Mouse (Mus musculus) MEL (cell line): ENCODE data around the gene Itpkc. TPM values are rescaled to one million over a fixed set of nuclear protein-coding genes. Genes with fewer than 3 reads are reported as not detected.

ENCODE experiments used
- DNase-seq: peaks from one replicate; pipeline ENCODE4 v3.0.0; 2011; ENCODE audit warnings: low read depth, low spot score
- H3K27ac ChIP-seq: 2 replicates; pipeline ENCODE4 v1.5.1; 2012; ENCODE audit warnings: low read depth, mild to moderate bottlenecking, control low read depth, low read length, moderate library complexity; ENCODE audit not compliant: control insufficient read depth
- H3K27me3 ChIP-seq, 2 experiments: fragments of 150-350 bp in 1 of 2; sonication (generic) in 1 of 2; 2 replicates each; pipeline ENCODE4 v1.6.1; 2012; ENCODE audit warnings: low read length in 2 of 2, mild to moderate bottlenecking in 2 of 2, improper control_type of control experiment in 1 of 2, moderate library complexity in 1 of 2; ENCODE audit not compliant: insufficient read depth in 2 of 2, control insufficient read depth in 1 of 2
- H3K36me3 ChIP-seq, 2 experiments: 2 replicates each; pipeline ENCODE4 v1.6.1; 2012 to 2014; ENCODE audit warnings: low read length in 2 of 2, improper control_type of control experiment in 1 of 2, inconsistent platforms in 1 of 2, mild to moderate bottlenecking in 1 of 2; ENCODE audit not compliant: insufficient read depth in 2 of 2, control insufficient read depth in 1 of 2
- H3K4me1 ChIP-seq, 2 experiments: fragments of 150-350 bp in 1 of 2; sonication (generic) in 1 of 2; 2 replicates each; pipeline ENCODE4 v1.6.1; 2012; ENCODE audit warnings: low read length in 2 of 2, improper control_type of control experiment in 1 of 2, mild to moderate bottlenecking in 1 of 2; ENCODE audit not compliant: insufficient read depth in 2 of 2, control insufficient read depth in 1 of 2
- H3K4me3 ChIP-seq, 2 experiments: fragments of 150-350 bp in 1 of 2; sonication (generic) in 1 of 2; 2 replicates each; pipeline ENCODE4 v1.5.1; 2012; ENCODE audit warnings: low read depth in 2 of 2, low read length in 2 of 2, mild to moderate bottlenecking in 2 of 2, moderate library complexity in 2 of 2, control low read depth in 1 of 2, improper control_type of control experiment in 1 of 2; ENCODE audit not compliant: control insufficient read depth in 1 of 2, insufficient read depth in 1 of 2
- H3K79me2 ChIP-seq: 2 replicates; pipeline ENCODE4 v1.6.1; 2012; ENCODE audit warnings: mild to moderate bottlenecking, low read length, moderate library complexity; ENCODE audit not compliant: control insufficient read depth, poor library complexity, insufficient read depth
- H3K9ac ChIP-seq: 2 replicates; pipeline ENCODE4 v1.6.1; 2012; ENCODE audit warnings: low read depth, mild to moderate bottlenecking, control low read depth, low read length, moderate library complexity; ENCODE audit not compliant: control insufficient read depth, poor library complexity, severe bottlenecking
- H3K9me3 ChIP-seq: fragments of 150-350 bp; sonication (generic); replicated peaks from 2 replicates; pipeline ENCODE4 v1.6.1; 2012; ENCODE audit warnings: mild to moderate bottlenecking, low read length, improper control_type of control experiment, moderate library complexity; ENCODE audit not compliant: insufficient read depth
- BHLHE40 ChIP-seq: IDR thresholded peaks from 2 replicates; pipeline ENCODE4 v1.6.1; 2012; ENCODE audit warnings: low read depth, mild to moderate bottlenecking, inconsistent platforms, low read length, improper control_type of control experiment, borderline replicate concordance
- CHD1 ChIP-seq: IDR thresholded peaks from 2 replicates; pipeline ENCODE4 v1.6.1; 2012; ENCODE audit warnings: low read depth, mild to moderate bottlenecking, inconsistent platforms, low read length, improper control_type of control experiment
- CTCF ChIP-seq, 3 experiments: IDR thresholded peaks in 2 of 3; conservative IDR thresholded peaks in 1 of 3; 2 replicates each; pipeline ENCODE4 v1.5.1; 2011 to 2012; ENCODE audit warnings: low read length in 3 of 3, low read depth in 2 of 3, mild to moderate bottlenecking in 2 of 3, improper control_type of control experiment in 1 of 3, inconsistent platforms in 1 of 3, mixed read lengths in 1 of 3, moderate library complexity in 1 of 3; ENCODE audit not compliant: control insufficient read depth in 1 of 3, insufficient read depth in 1 of 3, poor library complexity in 1 of 3, severe bottlenecking in 1 of 3
- E2F4 ChIP-seq: IDR thresholded peaks from 2 replicates; pipeline ENCODE4 v1.6.1; 2011; ENCODE audit warnings: low read depth, low read length, improper control_type of control experiment, borderline replicate concordance
- ELF1 ChIP-seq: IDR thresholded peaks from 2 replicates; pipeline ENCODE4 v1.6.1; 2014; ENCODE audit warnings: low read depth, mild to moderate bottlenecking, inconsistent platforms, low read length, improper control_type of control experiment, moderate library complexity
- ETS1 ChIP-seq: IDR thresholded peaks from 2 replicates; pipeline ENCODE4 v1.6.1; 2012; ENCODE audit warnings: low read depth, mild to moderate bottlenecking, inconsistent platforms, low read length, improper control_type of control experiment, moderate library complexity
- GATA1 ChIP-seq: IDR thresholded peaks from 2 replicates; pipeline ENCODE4 v1.6.1; 2011; ENCODE audit warnings: low read depth, low read length, improper control_type of control experiment
- HCFC1 ChIP-seq: IDR thresholded peaks from 2 replicates; pipeline ENCODE4 v1.6.1; 2012; ENCODE audit warnings: low read depth, mild to moderate bottlenecking, inconsistent platforms, low read length, improper control_type of control experiment, moderate library complexity
- JUND ChIP-seq: IDR thresholded peaks from 2 replicates; pipeline ENCODE4 v1.6.1; 2011; ENCODE audit warnings: low read depth, mild to moderate bottlenecking, improper control_type of control experiment, low read length
- KAT2A ChIP-seq: conservative IDR thresholded peaks from 2 replicates; pipeline ENCODE4 v1.6.1; 2012; ENCODE audit warnings: low read depth, low read length, improper control_type of control experiment, inconsistent platforms
- MAX ChIP-seq: IDR thresholded peaks from 2 replicates; pipeline ENCODE4 v1.6.1; 2011; ENCODE audit warnings: low read length, improper control_type of control experiment
- MAZ ChIP-seq: IDR thresholded peaks from 2 replicates; pipeline ENCODE4 v1.6.1; 2012; ENCODE audit warnings: low read depth, mild to moderate bottlenecking, inconsistent platforms, low read length, improper control_type of control experiment
- MEF2A ChIP-seq: IDR thresholded peaks from 2 replicates; pipeline ENCODE4 v1.6.1; 2014; ENCODE audit warnings: low read depth, mild to moderate bottlenecking, inconsistent platforms, low read length, improper control_type of control experiment; ENCODE audit not compliant: poor library complexity, insufficient replicate concordance, severe bottlenecking; ENCODE audit errors: extremely low read depth
- MXI1 ChIP-seq: IDR thresholded peaks from 2 replicates; pipeline ENCODE4 v1.6.1; 2011; ENCODE audit warnings: mild to moderate bottlenecking, low read depth, low read length, improper control_type of control experiment
- MYB ChIP-seq: IDR thresholded peaks from 2 replicates; pipeline ENCODE4 v1.6.1; 2011; ENCODE audit warnings: mild to moderate bottlenecking, low read depth, low read length, improper control_type of control experiment
- MYC ChIP-seq: IDR thresholded peaks from 2 replicates; pipeline ENCODE4 v1.6.1; 2011; ENCODE audit warnings: low read depth, mild to moderate bottlenecking, low read length, improper control_type of control experiment, moderate library complexity
- NELFE ChIP-seq: IDR thresholded peaks from 2 replicates; pipeline ENCODE4 v1.6.1; 2011; ENCODE audit warnings: low read depth, low read length, improper control_type of control experiment
- NRF1 ChIP-seq: IDR thresholded peaks from 2 replicates; pipeline ENCODE4 v1.6.1; 2014; ENCODE audit warnings: low read depth, mild to moderate bottlenecking, inconsistent platforms, low read length, improper control_type of control experiment, moderate library complexity; ENCODE audit not compliant: poor library complexity, insufficient read depth, severe bottlenecking
- POLR2A ChIP-seq, 2 experiments: IDR thresholded peaks; 2 replicates each; pipeline ENCODE4 v1.6.1; 2011 to 2012; ENCODE audit warnings: low read length in 2 of 2, mild to moderate bottlenecking in 2 of 2, control low read depth in 1 of 2, improper control_type of control experiment in 1 of 2, low read depth in 1 of 2, moderate library complexity in 1 of 2; ENCODE audit not compliant: control insufficient read depth in 1 of 2, insufficient read depth in 1 of 2, poor library complexity in 1 of 2
- POLR2AphosphoS2 ChIP-seq: IDR thresholded peaks from 2 replicates; pipeline ENCODE4 v1.6.1; 2011; ENCODE audit warnings: low read length, improper control_type of control experiment
- POLR2AphosphoS5 ChIP-seq: IDR thresholded peaks from 2 replicates; pipeline ENCODE4 v1.6.1; 2012; ENCODE audit warnings: low read depth, borderline replicate concordance, mild to moderate bottlenecking, inconsistent platforms, low read length, moderate library complexity, mixed read lengths
- SMC3 ChIP-seq: IDR thresholded peaks from 2 replicates; pipeline ENCODE4 v1.6.1; 2011; ENCODE audit warnings: low read depth, low read length, improper control_type of control experiment
- TAL1 ChIP-seq: IDR thresholded peaks from 2 replicates; pipeline ENCODE4 v1.6.1; 2012; ENCODE audit warnings: mild to moderate bottlenecking, inconsistent platforms, low read length, moderate library complexity, mixed read lengths
- TBP ChIP-seq: IDR thresholded peaks from 2 replicates; pipeline ENCODE4 v1.8.0; 2011; ENCODE audit warnings: low read depth, low read length, improper control_type of control experiment
- TCF12 ChIP-seq: IDR thresholded peaks from 2 replicates; pipeline ENCODE4 v1.6.1; 2014; ENCODE audit warnings: low read depth, mild to moderate bottlenecking, inconsistent platforms, low read length, improper control_type of control experiment, moderate library complexity
- UBTF ChIP-seq: IDR thresholded peaks from 2 replicates; pipeline ENCODE4 v1.6.1; 2012; ENCODE audit warnings: low read depth, mild to moderate bottlenecking, inconsistent platforms, low read length, improper control_type of control experiment, moderate library complexity, borderline replicate concordance; ENCODE audit not compliant: insufficient read depth
- USF1 ChIP-seq: IDR thresholded peaks from 2 replicates; pipeline ENCODE4 v1.6.1; 2014; ENCODE audit warnings: low read depth, mild to moderate bottlenecking, inconsistent platforms, low read length, improper control_type of control experiment, moderate library complexity
- USF2 ChIP-seq, 2 experiments: IDR thresholded peaks; 2 replicates each; pipeline ENCODE4 v1.6.1; 2011 to 2012; ENCODE audit warnings: improper control_type of control experiment in 2 of 2, low read length in 2 of 2, borderline replicate concordance in 1 of 2, inconsistent platforms in 1 of 2, low read depth in 1 of 2, mild to moderate bottlenecking in 1 of 2; ENCODE audit not compliant: insufficient read depth in 1 of 2
- ZC3H11A ChIP-seq: IDR thresholded peaks from 2 replicates; pipeline ENCODE4 v1.6.1; 2012; ENCODE audit warnings: low read depth, mild to moderate bottlenecking, inconsistent platforms, low read length, improper control_type of control experiment
- ZMIZ1 ChIP-seq: IDR thresholded peaks from 2 replicates; pipeline ENCODE4 v1.6.1; 2012; ENCODE audit warnings: low read depth, mild to moderate bottlenecking, inconsistent platforms, low read length, improper control_type of control experiment, moderate library complexity
- polyA plus RNA-seq, 2 experiments: library from polyadenylated mRNA; stranded (reverse) in 1 of 2; unstranded in 1 of 2; fragments of >175 nt in 1 of 2; fragments of >200 nt in 1 of 2; gene quantifications; 2 replicates each; pipeline versions ENCODE4 v1.2.1 to v1.2.4; 2012; ENCODE audit warnings: low replicate concordance in 2 of 2, low read depth in 1 of 2; ENCODE audit not compliant: insufficient read length in 2 of 2, insufficient read depth in 1 of 2, missing spikeins in 1 of 2
- total RNA-seq: library from RNA; depleted of rRNA; stranded (reverse); fragments of 300-350 nt; gene quantifications from 2 replicates; pipeline ENCODE4 v1.2.3, GENCODE M21; 2012

The Itpkc gene
- total and polyA plus RNA-seq, 3 experiments: 6.3 to 6.8 TPM; not detected in 1

DNA sequence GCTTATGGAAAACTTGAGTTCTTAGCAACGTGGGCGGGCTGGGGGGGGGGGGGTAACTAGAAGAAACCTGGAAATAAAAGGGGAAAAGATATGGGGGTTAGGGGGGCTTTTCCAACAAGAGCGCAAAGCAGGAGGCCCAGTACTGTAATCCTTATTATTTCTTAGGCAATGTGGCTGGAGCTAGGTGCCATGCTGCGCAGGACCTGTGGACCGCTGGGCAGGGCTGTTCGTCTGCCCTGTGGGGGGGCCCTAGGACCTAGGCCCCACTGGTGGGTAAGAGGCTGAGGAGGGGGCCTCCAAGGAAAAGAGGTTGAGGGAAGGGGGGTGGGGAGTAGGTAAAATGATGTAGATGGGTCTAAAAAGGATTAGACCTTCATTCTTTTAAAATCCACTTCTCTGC lies 4.8 kb upstream of the Itpkc start:
- H3K9ac ChIP-seq: peak overlapping the region; percentile 54
- H3K27ac ChIP-seq: no peak overlapping the region
- TF ChIP-seq POLR2AphosphoS5: no peak
- TF ChIP-seq CHD1: no peak
- no peak for TF ChIP-seq TCF12
- no peak for TF ChIP-seq NRF1
- peaks cover 0 to 8% of the 10 kb centered on the region in 2 experiments; a peak in 2 of 4 replicates for H3K36me3 ChIP-seq
- H3K4me1 ChIP-seq: peaks cover 6 to 20% of the 10 kb centered on the region in 2 experiments; a peak in 3 of 4 replicates
- H3K4me3 ChIP-seq: peak overlapping the region; percentile 71 to 95
- H3K79me2 ChIP-seq: no peaks in the 10 kb centered on the region; the same call in 1 of the 2 replicates
- no peaks in the 10 kb centered on the region for H3K9me3 ChIP-seq
- H3K27me3 ChIP-seq: no peaks in the 10 kb centered on the region
- DNase-seq: no peak

DNA sequence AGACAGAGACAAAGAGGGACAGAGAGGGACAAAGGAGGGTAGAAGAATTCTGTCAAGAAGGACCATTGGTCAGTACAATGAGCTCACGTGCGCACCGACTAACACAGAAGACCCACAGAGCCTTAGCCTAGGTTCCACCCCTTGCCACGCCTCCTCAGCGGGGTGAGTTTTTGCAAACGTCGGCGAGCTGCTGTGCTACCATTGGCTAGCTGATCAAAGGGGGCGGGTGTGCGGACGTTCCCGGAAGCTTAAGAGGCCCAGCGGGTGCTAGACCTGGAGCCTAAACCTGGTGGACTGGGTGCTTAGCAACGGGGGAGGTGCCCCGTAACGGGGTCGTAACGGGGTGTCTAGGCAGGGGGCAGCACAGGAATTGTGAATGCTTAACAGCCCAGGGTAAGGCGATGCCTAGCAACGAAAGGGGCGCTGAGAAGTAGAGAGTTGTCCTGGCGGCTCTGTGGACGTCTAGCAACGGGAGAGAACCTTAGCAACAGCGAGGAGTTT lies 4.4 kb upstream of the Itpkc start, which contains the start of gene Coq8b:
Coq8b (plus strand) TSS at position 243 of the 501 bp plus-strand sequence.
- peak within 1 kb of the TSS; percentile 71 to 95 for H3K4me3 ChIP-seq
- H3K27me3 ChIP-seq: no peaks in the 10 kb centered on the region
- H3K36me3 ChIP-seq: peaks cover 0 to 8% of the 10 kb centered on the region in 2 experiments; a peak in 2 of 4 replicates
- H3K4me1 ChIP-seq: peaks cover 6 to 20% of the 10 kb centered on the region in 2 experiments; a peak in 3 of 4 replicates
- peaks cover 2% of the 10 kb centered on the region; the same call in 1 of the 2 replicates for H3K79me2 ChIP-seq
- DNase-seq: peak; percentile 98
- H3K9ac ChIP-seq: peak within 1 kb of the TSS; percentile 54
- H3K9me3 ChIP-seq: no peaks in the 10 kb centered on the region
- no peak within 1 kb of the TSS; the same call in 1 of the 2 replicates for H3K27ac ChIP-seq
- TF ChIP-seq NELFE: peak; percentile 63
- peak; percentile 82 for TF ChIP-seq USF1
- TF ChIP-seq ZC3H11A: no peak
- peak; percentile 97 for TF ChIP-seq BHLHE40
- TF ChIP-seq POLR2AphosphoS5: no peak
- no peak for TF ChIP-seq UBTF
- no peak for TF ChIP-seq CTCF (IDR thresholded peaks at IDR 0.05 in 2 of 3, conservative IDR thresholded peaks at IDR 0.05 in 1 of 3; ENCODE audit: control insufficient read depth in 1 of 3, insufficient read depth in 1 of 3, low read depth in 2 of 3, low read length in 3 of 3, poor library complexity in 1 of 3, severe bottlenecking in 1 of 3)
- TF ChIP-seq MAZ: no peak
- TF ChIP-seq POLR2AphosphoS2: peak; percentile 59; the same call in 1 of the 2 replicates
- peak; percentile 30; the same call in 1 of the 2 replicates for TF ChIP-seq NRF1
- peak; percentile 75 for TF ChIP-seq HCFC1
- TF ChIP-seq MAX: peak; percentile 65
- TF ChIP-seq MEF2A: no peak
- TF ChIP-seq JUND: no peak
- TF ChIP-seq E2F4: no peak
- TF ChIP-seq SMC3: no peak
- peak; percentile 64; the same call in 1 of the 2 replicates for TF ChIP-seq ZMIZ1
- TF ChIP-seq TBP: 0 out of 2 replicates have a peak, but pooled peaks have one; percentile 25
- TF ChIP-seq CHD1: no peak
- no peak for TF ChIP-seq ETS1
- peak; percentile 80 for TF ChIP-seq MYC
- peak; percentile 95 for TF ChIP-seq MXI1
- TF ChIP-seq POLR2A (IDR thresholded peaks at IDR 0.05; ENCODE audit: control insufficient read depth in 1 of 2, insufficient read depth in 1 of 2, low read depth in 1 of 2, low read length in 2 of 2, poor library complexity in 1 of 2): peak; percentile 43 to 70; a peak in 3 of 4 replicates
- no peak for TF ChIP-seq MYB
- TF ChIP-seq KAT2A: no peak
- no peak for TF ChIP-seq GATA1
- no peak for TF ChIP-seq TAL1
- no peak for TF ChIP-seq USF2 (IDR thresholded peaks at IDR 0.05; ENCODE audit: borderline replicate concordance in 1 of 2, insufficient read depth in 1 of 2, low read depth in 1 of 2, low read length in 2 of 2)
- peak; percentile 92 for TF ChIP-seq ELF1
